Mouse (Mus musculus) heart, embryonic 13.5 days (tissue): ENCODE measurements at regions not wholly inside any gene's neighbourhood (a gene's known extent, or its start where the extent isn't known, plus 50 kb on each side); places are given as distances from the start of the nearest gene placed in this dataset.

ENCODE experiments used
- ATAC-seq: fragments of 200-750 bp; cut with Nextera tagmentation; 2 replicates; pipeline ENCODE4 v1.8.0; 2017; ENCODE audit warnings: moderate TSS enrichment; ENCODE audit not compliant: insufficient number of reproducible peaks, low FRiP score, low TSS enrichment; ENCODE audit errors: extremely low read depth
- H3K27ac ChIP-seq: fragments of 300-500 bp; sonication (generic); replicated peaks from 2 replicates; pipeline ENCODE4 v1.5.1; 2015; ENCODE audit warnings: moderate library complexity, mild to moderate bottlenecking, inconsistent platforms
- H3K27me3 ChIP-seq: fragments of 300-500 bp; sonication (generic); replicated peaks from 2 replicates; pipeline ENCODE4 v1.6.1; 2015; ENCODE audit warnings: mild to moderate bottlenecking, inconsistent platforms
- H3K36me3 ChIP-seq: fragments of 300-500 bp; sonication (generic); 2 replicates; pipeline ENCODE4 v1.6.1; 2015; ENCODE audit warnings: mild to moderate bottlenecking, inconsistent platforms
- H3K4me1 ChIP-seq: fragments of 300-500 bp; sonication (generic); 2 replicates; pipeline ENCODE4 v1.6.1; 2015; ENCODE audit warnings: inconsistent platforms
- H3K4me2 ChIP-seq: fragments of 300-500 bp; sonication (generic); 2 replicates; pipeline ENCODE4 v1.6.1; 2015; ENCODE audit warnings: inconsistent platforms, mild to moderate bottlenecking, moderate library complexity
- H3K4me3 ChIP-seq: fragments of 300-500 bp; sonication (generic); 2 replicates; pipeline ENCODE4 v1.5.1; 2015; ENCODE audit warnings: moderate library complexity, mild to moderate bottlenecking, inconsistent platforms
- H3K9ac ChIP-seq: fragments of 300-500 bp; sonication (generic); 2 replicates; pipeline ENCODE4 v1.6.1; 2015; ENCODE audit warnings: inconsistent platforms, mild to moderate bottlenecking, moderate library complexity
- H3K9me3 ChIP-seq: fragments of 300-500 bp; sonication (generic); 2 replicates; pipeline ENCODE4 v1.6.1; 2016; ENCODE audit warnings: inconsistent platforms
- WGBS: fragments of 180-500 bp; shearing (Covaris S2); methylation state at CpG from one replicate; pipeline ENCODE4 v1.1.7; 2015; ENCODE audit warnings: mixed read lengths; 5-methylcytosine and 5-hydroxymethylcytosine counted together

DNA sequence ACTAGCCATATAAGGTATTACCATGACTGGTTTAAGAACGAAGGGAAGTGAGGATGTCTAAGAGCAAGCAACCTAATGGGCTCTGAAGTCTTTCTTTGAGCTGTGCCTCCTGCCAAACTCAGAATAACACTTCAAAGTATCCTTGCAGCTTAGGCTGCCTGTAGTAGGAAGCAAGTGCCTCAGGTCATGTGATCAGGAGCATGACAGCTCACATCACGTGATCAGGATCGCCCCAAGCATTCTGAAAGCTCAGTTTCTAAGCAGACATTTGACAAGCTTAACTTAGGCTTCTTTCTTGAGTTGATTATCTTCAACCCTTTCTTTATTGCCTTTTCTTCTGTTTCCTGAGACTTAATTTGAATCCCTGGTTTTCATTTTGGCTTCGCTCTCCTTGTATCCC is 462.4 kb upstream of the Gcfc2 start:
- WGBS: 70% methylated on average over 4 of the region's 4 CpGs
- Histone ChIP-seq H3K4me1 (no peaks in the 10 kb centered on the region), H3K4me2 (no peak overlapping the region), H3K4me3 (no peak overlapping the region), H3K27me3 (no peaks in the 10 kb centered on the region), H3K27ac (no peak overlapping the region), H3K9ac (no peak overlapping the region), H3K9me3 (no peaks in the 10 kb centered on the region), H3K36me3 (no peaks in the 10 kb centered on the region)
- no peak for ATAC-seq

DNA sequence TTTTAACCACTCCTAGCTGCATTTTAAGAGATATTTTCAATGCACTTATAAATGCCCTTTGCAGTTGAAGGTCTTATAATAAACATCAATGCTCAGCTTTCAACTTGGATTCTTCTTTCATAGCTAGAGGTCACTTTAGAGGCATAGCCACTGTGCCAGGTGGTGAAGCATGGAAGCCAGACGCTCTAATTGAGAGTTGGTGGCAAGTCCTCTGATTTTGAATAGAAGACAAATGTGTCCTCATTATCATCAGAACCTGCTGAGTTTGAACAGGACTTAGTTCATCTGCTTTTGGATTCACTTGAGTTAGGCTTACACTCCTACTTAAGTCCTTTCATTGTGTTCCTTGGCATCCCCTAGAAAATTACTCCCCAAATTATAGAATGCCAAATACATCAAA is 459.0 kb upstream of the Gcfc2 start:
- Histone ChIP-seq H3K36me3 (no peaks in the 10 kb centered on the region), H3K4me1 (no peaks in the 10 kb centered on the region), H3K9ac (no peak overlapping the region), H3K4me2 (no peak overlapping the region), H3K4me3 (no peak overlapping the region), H3K27me3 (no peaks in the 10 kb centered on the region), H3K9me3 (no peaks in the 10 kb centered on the region), H3K27ac (no peak overlapping the region)
- no peak for ATAC-seq
- WGBS: 69% methylated on average over 1 of the region's 1 CpGs

DNA sequence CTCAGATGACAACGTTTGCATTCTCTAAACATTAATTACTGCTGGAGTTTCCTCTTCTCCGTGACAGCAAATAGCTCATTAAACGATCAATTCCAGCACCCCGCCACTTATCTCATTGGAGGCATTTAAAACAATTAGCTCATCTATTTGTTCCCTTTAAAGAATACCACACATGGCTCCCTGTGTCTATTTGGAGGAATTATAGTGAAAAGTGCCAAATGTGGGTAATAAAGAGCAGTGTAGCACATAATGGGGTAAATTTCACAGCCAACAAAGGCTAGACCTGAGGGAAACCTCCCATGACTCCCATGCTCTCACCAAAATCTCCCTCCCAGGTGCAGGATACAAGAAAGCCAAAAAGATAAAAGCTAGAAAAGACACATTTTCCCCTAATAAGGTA is 456.9 kb upstream of the Gcfc2 start:
- WGBS: 68% methylated on average over 4 of the region's 4 CpGs
- no peak overlapping the region for H3K4me3 ChIP-seq

DNA sequence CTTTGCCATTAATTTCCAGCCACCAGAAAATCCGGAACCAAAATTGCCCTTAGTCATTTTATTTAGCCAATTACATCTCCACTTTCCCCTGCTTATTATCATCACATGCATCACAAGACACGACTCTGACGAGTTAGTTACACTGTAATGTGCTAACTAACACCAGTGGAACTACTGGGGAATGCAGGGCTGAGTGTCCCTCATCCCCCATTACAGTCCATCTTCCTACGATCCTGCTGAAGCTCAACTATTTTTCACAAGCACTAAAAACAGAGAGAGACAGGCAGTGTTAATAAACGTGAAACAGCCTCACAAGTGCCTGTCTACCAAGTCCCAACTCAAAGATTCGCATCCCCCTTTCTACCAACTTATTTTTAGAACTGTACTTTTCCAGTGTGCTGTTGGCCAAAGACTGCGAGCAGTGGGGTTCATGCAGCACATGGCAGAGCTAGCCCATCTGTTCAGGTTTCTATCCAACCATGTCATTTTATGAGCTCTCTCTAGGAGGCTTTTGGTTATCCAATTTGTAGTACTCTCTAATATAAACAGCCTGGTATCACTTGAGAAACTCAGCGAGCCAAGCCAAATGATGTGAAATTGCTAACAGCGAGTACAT is 452.0 kb upstream of the Gcfc2 start:
- no peak overlapping the region for H3K4me3 ChIP-seq
- ATAC-seq: no peak
- 52% methylated on average over 9 of the region's 9 CpGs for WGBS
- H3K9me3 ChIP-seq: no peaks in the 10 kb centered on the region
- H3K9ac ChIP-seq: no peak overlapping the region
- H3K36me3 ChIP-seq: no peaks in the 10 kb centered on the region
- H3K27ac ChIP-seq: no peak overlapping the region
- H3K4me2 ChIP-seq: no peak overlapping the region
- no peaks in the 10 kb centered on the region for H3K27me3 ChIP-seq
- H3K4me1 ChIP-seq: 0 out of 2 replicates have a peak, but pooled peaks cover 3% of the 10 kb centered on the region

More for the DNA sequence above, 456.9 kb upstream of the Gcfc2 start:
- no peaks in the 10 kb centered on the region for H3K9me3 ChIP-seq
- H3K36me3 ChIP-seq: no peaks in the 10 kb centered on the region
- no peak overlapping the region for H3K27ac ChIP-seq
- H3K4me1 ChIP-seq: 0 out of 2 replicates have a peak, but pooled peaks cover 3% of the 10 kb centered on the region
- no peak overlapping the region for H3K9ac ChIP-seq
- no peaks in the 10 kb centered on the region for H3K27me3 ChIP-seq
- H3K4me2 ChIP-seq: no peak overlapping the region
- ATAC-seq: no peak

DNA sequence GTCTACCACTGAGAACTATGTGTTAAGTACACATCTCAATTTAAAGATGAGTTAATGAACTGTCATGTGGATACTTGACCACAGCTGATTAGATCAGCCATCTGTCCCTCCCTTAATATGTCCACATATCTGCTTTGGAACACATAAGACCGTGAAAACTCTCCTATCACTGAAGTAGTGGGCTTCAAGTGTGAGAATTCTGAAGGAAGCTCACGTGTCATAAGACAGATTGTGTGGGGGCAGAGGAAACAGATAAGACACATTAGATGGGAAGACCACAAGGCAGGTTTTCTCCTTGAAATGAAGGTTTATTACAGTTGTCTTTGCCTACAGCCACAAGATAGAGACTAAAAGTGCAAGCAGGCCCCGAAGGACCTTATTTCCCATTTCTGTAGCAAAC is 451.0 kb upstream of the Gcfc2 start:
- 56% methylated on average over 3 of the region's 3 CpGs for WGBS
- ATAC-seq: no peak

DNA sequence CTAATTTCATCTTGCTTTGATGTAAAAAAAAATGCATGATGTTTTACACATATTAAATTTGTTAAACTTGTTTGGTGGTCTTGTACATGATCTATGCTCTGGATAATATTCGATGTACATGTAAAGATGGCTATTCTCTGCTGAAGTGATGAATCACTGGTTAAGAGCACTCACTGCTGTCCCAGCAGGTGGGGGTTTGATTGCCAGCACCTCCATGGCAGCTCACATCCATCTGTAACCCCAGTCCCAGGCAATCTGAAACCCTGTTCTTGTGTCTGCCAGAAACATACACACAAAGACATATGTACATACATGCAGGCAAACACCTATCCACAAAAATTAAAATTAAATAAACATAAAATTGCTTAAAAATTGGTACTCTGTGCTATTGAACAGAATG is 448.7 kb upstream of the Gcfc2 start:
- Histone ChIP-seq H3K4me3 (no peak overlapping the region), H3K4me1 (0 out of 2 replicates have a peak, but pooled peaks cover 3% of the 10 kb centered on the region), H3K27me3 (no peaks in the 10 kb centered on the region), H3K27ac (no peak overlapping the region), H3K9ac (no peak overlapping the region), H3K4me2 (no peak overlapping the region), H3K36me3 (no peaks in the 10 kb centered on the region), H3K9me3 (no peaks in the 10 kb centered on the region)
- 84% methylated on average over 1 of the region's 1 CpGs for WGBS
- no peak for ATAC-seq

More for the DNA sequence above, 451.0 kb upstream of the Gcfc2 start:
- Histone ChIP-seq H3K27me3 (no peaks in the 10 kb centered on the region), H3K4me3 (no peak overlapping the region), H3K27ac (no peak overlapping the region), H3K36me3 (no peaks in the 10 kb centered on the region), H3K9me3 (no peaks in the 10 kb centered on the region), H3K4me2 (no peak overlapping the region), H3K9ac (no peak overlapping the region), H3K4me1 (0 out of 2 replicates have a peak, but pooled peaks cover 3% of the 10 kb centered on the region)

DNA sequence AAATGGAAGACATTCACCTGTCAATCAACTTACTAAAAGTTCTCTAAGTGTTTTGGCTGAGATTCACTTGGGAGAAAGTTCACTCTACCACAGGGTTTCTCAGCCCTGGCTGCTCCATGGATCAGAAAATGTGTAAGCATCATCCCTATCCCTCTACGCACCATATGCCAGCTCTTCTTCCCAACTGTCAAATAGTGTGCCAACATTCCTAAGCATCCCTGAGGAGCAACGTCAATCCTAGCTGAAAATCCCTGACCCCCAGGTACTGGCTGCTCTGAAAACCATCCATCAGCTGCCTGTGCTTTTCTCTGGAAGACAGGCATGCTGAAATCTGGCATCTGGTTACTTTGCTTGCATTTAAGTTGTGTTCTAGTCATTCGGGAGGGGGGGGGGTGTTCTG is 436.5 kb upstream of the Gcfc2 start:
- Histone ChIP-seq H3K4me3 (no peak overlapping the region), H3K36me3 (no peaks in the 10 kb centered on the region), H3K4me2 (no peak overlapping the region), H3K27ac (no peak overlapping the region), H3K4me1 (no peaks in the 10 kb centered on the region), H3K9me3 (no peaks in the 10 kb centered on the region), H3K9ac (no peak overlapping the region), H3K27me3 (no peaks in the 10 kb centered on the region)
- ATAC-seq: no peak
- WGBS: 61% methylated on average over 3 of the region's 3 CpGs

DNA sequence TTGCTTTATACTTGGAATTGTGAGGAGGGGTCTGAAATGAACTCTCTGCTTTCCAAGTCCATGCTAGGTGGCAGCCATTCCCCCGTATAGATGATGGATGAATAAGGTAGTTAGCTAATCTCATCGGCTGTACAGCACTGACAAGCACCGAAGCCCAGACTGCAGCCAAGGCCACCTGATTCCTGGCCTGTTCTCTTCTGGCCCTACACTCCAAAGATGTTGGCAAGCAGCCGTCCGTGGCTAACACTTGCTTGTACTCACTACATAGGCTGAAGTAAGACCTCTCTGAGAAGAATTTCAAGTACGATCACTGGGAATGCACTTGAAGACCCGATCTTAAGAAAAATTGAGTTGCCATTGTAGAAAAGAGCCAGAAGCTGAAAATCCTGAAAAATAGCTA is 427.2 kb upstream of the Gcfc2 start:
- Histone ChIP-seq H3K4me1 (no peaks in the 10 kb centered on the region), H3K4me2 (no peak overlapping the region), H3K9me3 (no peaks in the 10 kb centered on the region), H3K9ac (no peak overlapping the region), H3K4me3 (no peak overlapping the region), H3K27me3 (no peaks in the 10 kb centered on the region), H3K27ac (no peak overlapping the region), H3K36me3 (no peaks in the 10 kb centered on the region)
- ATAC-seq: no peak
- 74% methylated on average over 7 of the region's 7 CpGs for WGBS

DNA sequence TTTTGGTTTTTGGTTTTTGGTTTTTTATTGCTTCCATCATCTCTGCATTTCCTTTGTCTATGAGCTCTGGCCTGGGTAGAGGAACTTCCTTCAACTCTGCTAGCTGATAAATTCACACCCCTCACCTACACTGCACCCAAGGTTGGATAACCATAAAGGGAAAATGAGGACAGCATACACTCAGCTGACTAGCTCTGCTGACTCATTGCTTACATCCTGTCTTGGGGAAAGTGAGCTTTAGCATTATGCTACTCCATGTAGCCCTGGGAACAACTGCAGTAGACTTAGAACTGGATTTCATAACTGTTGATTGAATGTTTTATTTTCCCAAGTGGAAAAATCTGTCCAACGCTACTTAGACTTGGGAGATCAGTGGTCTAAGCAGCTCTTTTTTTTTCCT is 406.3 kb upstream of the Gcfc2 start:
- 80% methylated on average over 1 of the region's 1 CpGs for WGBS
- no peaks in the 10 kb centered on the region for H3K4me1 ChIP-seq
- ATAC-seq: no peak
- no peak overlapping the region for H3K27ac ChIP-seq
- no peak overlapping the region for H3K4me2 ChIP-seq
- H3K9ac ChIP-seq: no peak overlapping the region
- no peak overlapping the region for H3K4me3 ChIP-seq
- H3K9me3 ChIP-seq: no peaks in the 10 kb centered on the region
- H3K36me3 ChIP-seq: no peaks in the 10 kb centered on the region
- no peaks in the 10 kb centered on the region for H3K27me3 ChIP-seq

DNA sequence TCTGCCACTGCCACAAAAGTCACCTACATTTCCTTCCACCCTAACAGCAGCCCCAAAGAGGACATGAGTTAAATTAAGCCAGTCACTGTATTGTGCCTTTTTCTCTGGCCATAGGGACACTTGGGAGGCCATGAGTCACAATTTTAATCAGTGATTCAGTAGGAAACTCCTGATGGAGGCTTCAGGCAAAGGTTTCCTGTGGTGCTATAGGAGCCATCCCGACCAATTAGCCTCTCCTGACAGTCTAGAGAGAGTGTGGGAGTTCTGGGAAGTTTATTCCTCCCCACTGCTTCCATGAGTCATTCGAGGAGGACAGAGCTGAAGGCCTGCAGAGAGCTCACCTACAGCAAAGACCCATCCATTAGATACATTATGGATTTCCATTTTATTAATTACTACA is 361.2 kb upstream of the Gcfc2 start:
- 62% methylated on average over 2 of the region's 2 CpGs for WGBS
- Histone ChIP-seq H3K4me1 (0 out of 2 replicates have a peak, but pooled peaks cover 3% of the 10 kb centered on the region), H3K36me3 (no peaks in the 10 kb centered on the region), H3K4me2 (no peak overlapping the region), H3K9ac (no peak overlapping the region), H3K27me3 (no peaks in the 10 kb centered on the region), H3K9me3 (no peaks in the 10 kb centered on the region), H3K27ac (no peak overlapping the region), H3K4me3 (no peak overlapping the region)
- no peak for ATAC-seq

DNA sequence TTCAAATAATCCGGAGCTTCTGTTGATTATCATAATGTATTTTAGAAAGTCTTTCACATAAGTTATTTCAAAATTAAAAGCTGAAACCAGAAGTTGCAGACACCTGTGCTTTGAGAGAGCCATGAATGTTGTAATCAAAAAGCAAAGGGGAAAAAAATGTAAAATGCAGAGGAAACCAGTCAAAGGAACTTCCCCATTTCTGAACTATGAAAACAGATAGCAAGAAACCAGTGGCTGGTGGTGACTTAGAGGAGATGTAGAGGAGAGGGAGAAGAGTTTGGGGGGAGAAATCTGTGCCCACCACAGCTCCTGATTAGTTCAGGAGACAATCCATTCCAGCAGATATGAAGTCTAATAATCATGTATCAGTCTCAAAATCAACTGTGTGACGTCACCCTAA is 360.3 kb upstream of the Gcfc2 start:
- Histone ChIP-seq H3K9ac (no peak overlapping the region), H3K4me3 (no peak overlapping the region), H3K36me3 (no peaks in the 10 kb centered on the region), H3K27me3 (no peaks in the 10 kb centered on the region), H3K4me1 (0 out of 2 replicates have a peak, but pooled peaks cover 3% of the 10 kb centered on the region), H3K9me3 (no peaks in the 10 kb centered on the region), H3K27ac (no peak overlapping the region), H3K4me2 (no peak overlapping the region)
- no peak for ATAC-seq
- WGBS: 77% methylated on average over 2 of the region's 2 CpGs

DNA sequence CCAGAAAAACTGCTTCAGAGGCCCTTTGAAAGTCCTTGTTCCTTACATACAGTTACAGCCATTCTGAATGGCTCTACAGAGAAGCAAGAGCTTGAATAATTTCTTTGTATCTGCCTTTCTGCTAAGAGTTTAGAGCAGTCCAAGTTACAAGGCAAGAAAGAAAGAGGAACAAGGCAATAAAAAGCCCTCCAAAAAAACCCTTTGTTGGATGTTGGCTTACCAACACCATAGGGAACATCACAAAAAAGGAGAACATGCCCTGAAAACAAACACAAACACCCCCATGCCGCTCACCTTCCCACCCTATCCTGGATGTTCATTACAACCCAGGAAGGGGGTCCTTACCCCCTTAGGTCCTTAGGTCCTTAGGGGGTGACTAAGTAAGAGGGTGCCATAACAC is 359.2 kb upstream of the Gcfc2 start:
- Histone ChIP-seq H3K4me3 (no peak overlapping the region), H3K4me1 (0 out of 2 replicates have a peak, but pooled peaks cover 3% of the 10 kb centered on the region), H3K36me3 (no peaks in the 10 kb centered on the region), H3K27ac (no peak overlapping the region), H3K27me3 (no peaks in the 10 kb centered on the region), H3K9me3 (no peaks in the 10 kb centered on the region), H3K9ac (no peak overlapping the region), H3K4me2 (no peak overlapping the region)
- WGBS: 86% methylated on average over 1 of the region's 1 CpGs
- no peak for ATAC-seq
